Mouse (Mus musculus) spleen, postnatal 36 days (tissue): ENCODE data around the gene Glrx5.

ENCODE experiments used
- DNase-seq, 2 experiments: peaks; one replicate each; pipeline ENCODE4 v3.0.0; 2022; ENCODE audit warnings: low spot score in 2 of 2, mixed read lengths in 1 of 2

The Glrx5 gene

DNA sequence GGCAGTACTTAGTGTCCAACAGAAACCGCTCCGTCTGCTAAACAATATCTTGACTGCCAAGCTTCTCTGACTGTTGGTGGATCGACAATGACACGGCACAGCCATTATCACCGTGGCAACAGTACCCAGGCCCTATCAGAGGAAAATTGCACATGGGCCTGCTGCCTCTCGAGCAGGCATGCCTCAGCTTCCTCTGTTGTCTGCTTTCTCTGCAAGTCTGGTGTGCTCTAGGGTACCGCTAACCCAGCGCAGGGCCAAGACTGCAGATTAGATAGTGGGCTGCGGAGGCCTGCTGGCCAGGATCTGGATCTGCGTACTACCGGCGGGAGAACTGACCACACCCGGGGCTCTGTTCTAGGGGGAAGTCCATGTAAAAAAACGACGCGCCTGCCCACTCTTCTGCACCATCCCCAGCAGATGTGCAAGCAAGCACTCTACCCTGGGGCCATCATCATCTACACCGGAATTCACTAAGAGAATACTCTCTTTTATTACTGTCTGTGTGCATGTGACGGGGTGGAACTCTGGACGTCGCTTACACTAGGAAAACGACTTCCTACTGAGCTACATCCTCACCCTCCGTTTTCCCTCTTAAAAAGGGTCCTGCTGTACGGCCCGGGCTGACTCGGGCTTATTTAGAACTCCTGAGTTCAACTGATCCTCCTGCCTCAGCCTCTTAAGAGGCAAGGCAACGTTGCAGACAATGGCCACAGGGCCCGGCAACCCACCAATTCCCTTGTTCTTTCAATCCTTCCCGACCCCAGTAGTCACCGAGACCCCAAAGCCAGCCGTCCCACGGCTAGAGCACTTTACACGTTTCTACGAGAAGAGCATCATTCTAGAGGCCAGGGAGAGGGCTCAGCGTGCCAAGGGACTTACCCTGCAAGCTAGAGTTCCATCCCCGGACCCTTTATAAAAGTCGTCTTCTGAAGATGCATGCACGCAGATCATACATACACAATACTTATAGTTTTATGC is 1.1 kb upstream of the Glrx5 start:
- peak in 1 of 2 experiments; percentile 22 for DNase-seq

DNA sequence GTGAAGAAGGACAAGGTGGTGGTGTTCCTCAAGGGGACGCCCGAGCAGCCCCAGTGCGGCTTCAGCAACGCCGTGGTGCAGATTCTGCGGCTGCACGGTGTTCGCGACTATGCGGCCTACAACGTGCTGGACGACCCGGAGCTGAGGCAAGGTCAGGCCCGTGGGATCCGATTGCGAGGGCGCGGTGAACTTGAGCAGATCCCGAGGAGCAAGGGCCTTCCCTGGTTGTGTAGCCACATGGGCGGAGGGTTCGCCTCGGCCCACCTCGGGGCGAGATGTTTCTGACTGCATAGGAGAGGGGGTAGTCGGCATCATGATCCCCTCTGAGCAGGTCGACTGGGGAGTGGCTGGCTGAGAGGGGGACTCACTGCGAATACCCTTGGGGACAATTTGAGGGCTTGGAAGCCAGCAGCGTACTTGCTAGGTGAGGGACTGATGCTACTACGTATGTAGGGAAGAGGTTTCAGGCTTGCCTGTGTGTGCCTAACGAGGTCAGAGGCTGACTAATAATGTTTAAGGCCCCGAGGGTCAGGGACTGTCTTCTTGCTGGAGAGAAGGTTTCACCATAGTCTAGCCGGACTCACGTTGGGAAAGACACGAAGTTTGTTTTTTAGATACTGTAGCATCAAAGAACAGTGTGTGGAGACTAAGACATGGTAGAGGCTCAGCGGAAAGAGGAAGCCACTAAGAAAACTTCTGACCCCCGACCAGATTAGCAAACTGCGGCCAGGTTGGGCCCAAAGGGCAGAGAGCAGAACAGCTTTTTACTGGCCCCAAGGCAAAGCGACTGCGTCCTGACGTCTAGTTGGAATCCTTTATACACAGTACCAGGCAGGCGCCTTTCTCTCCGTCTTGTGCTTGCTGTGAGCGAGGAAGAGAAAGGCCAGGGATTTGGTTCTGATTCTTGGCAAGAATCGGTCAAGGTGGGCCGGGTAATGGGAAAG is 616 bp downstream of the Glrx5 start:
- no peak for DNase-seq

DNA sequence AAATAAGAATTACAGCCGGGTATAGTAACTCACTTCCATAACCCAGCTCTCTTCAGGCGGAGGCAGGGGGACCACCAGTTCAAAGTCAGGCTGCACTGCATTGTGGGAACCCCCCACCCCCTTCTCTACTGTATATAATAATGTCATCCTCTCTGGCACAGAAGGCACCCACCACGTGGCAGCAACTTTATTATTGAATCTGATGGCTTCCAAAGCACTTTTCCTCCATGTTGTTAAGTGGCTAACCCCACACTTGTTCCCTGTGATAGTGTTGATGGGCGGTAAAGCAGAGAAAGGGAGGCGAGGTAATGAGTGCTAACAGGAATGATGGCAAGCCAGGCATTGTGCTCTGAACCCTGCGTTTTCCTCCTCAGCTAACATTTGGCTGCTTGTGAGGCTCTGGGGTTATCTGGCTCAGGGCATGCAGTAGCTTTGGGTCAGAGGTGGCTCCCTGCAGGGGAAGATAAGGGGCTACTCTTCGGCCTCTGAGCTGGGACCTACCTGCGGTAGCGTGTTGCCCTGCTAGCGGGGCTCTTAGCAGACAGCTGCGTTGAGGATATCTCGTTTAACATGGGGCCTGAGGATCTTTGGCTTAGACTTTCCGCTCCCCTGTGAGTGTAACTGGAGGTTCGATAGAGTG is 1.8 kb downstream of the Glrx5 start:
- peak; percentile 62 to 77 for DNase-seq

DNA sequence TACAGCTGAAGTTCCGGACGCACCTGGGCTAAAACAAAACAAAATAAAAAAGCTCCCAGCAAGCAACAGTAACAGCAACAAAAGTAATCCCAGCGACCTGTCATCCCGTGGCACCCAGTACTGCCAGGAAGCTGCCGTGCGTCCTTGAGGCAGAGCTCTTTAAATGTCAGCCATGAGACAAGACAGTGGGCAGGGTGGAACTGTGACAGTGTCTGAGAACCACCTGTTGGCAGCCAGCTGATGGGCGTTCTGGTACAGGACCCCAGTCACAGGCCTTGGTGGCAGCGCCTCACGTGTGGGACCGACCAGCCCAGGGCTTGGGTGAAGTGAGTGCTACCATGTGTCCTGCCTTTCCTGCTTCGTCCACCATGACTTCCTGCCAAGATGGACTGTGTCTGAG is 5.7 kb downstream of the Glrx5 start:
- no peak for DNase-seq

DNA sequence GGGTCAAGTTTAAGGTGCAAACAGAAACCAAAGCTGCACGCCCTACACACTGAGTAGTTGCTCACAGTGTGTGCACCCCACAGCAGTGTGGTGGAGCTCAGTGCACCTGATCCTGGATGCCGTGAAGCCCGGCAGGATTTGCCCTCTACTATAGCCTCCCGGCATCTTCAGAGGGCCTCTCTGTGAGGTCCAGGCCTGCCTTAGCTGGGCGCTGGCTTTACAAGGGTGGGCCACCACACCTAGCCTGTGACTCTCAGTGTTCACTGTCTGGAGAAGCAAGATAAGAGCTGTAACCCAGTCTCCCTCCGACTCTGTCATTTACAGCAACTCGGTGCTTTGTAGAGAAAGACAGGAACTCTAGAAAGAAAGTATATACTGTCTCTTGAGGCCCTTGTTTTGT is 6.4 kb downstream of the Glrx5 start:
- peak in 1 of 2 experiments; percentile 68 for DNase-seq

DNA sequence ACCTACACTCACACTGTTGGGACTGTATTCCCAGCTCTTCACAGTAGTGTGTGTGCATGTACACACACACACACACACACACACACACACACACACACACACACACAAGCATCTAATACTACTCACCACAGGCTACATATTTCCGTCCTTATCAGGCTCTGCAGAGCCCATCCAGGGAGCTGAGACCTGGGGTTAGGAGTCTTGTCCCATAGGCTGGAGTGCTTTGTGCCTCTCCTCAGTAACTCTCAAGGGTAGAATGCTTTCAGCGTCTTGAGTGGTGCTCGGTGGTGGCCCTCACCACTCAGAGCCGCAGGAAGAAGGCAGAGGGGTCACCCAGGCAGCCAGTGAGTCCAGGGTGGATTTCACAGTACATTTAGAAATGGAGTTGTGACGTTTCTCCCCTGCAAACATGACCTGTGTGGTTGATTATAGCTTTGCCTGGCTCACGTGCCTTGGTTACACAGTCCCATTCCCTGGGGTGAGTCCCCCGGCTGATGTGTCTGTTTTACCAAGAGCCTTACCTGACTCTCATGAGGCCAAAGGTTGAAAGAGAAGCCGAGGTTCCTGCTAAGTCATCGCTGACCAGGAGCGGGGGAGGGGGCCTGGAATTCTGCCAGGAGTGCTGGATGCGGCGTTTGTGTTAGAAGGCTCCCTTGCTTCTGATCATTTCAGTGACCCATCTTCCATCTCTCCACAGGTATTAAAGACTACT is 7.2 kb downstream of the Glrx5 start:
- no peak for DNase-seq

DNA sequence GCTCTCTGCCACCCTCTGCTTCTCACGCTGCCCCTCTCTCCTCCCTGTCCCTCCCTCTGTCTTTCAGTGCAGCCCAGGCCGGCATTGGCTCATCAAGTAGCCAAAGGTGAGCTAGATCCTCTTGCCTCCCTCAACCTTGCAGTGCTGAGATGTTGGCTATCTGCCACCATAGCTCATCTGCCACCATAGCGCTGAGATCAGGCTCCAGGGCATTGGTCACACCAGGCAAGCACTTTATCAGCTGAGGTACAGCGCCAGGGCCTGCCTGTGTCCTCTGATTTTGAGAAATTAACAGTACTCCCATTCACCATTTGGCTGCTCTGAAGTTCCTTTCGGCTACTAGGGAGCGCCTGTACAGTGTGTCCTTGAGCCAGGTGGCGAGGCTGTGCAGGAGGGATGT is 8.5 kb downstream of the Glrx5 start:
- DNase-seq, result peak in 1 of 2 experiments; percentile 68

DNA sequence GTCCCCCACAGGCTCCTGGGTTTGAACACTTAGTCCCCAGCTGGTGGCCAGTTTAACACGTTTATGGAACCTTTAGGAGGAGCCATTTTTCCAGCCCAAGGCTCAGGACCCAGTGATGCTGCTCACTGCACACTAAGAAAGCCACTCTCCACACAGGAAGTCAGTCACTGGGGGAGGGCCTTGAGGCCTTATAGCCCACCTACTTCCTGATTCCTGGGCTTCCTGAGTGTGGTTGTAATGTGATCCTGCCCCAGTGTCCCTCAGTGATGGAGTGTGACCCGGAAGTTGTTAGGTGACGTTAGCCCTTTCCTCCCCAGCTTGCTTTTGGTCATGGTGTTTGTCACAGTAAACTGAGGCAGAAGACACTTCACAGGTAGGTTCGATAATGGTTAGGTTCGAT is 10.6 kb downstream of the Glrx5 start:
- no peak for DNase-seq

DNA sequence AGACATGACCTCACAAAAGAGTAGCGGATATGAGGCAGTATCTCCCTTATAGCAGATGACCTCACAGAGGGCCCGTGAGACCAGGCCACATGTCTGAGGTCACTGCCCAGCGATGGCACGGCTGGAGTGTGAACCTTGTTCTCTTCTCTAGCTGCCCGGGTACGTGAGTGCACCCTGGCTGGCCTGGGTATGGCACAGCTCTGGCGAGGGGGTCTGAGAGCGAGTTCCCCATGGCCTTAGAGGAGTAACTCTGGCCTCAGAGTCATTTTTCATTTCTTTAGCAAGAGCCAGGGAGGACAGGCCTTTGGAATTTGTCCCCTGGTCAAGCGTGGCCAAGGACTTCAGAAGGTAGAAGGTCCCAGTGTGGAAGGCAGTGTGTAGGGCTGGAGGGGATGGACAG is 12.3 kb downstream of the Glrx5 start:
- DNase-seq, result no peak

DNA sequence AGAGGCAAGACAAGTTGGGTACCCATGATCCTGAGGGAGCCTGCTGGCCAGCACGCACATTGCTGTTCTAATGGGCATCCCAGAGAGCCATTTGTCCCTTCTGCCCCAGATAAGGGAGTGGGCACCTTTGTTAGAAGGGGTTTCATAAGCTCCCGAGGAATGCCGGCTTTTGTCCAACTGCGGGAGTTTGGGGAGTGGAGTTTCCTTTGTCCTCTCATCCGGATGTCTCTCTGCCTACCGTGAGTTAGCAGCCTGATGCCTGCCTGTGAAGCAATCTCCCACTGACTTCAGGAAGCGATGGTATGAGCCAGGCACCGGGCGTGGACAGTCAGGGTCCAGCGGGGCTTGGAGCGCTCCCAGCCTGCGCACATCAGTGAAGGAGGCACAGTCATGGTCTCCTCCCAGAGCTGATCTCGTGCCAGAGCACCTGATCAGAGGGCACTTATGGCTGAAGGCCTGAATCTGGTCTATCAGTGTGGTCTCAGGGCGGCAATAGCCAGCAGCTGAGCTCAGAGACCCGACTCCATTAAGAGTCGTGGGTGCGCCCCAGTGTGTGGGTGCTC is 15.9 kb downstream of the Glrx5 start:
- DNase-seq, result no peak

DNA sequence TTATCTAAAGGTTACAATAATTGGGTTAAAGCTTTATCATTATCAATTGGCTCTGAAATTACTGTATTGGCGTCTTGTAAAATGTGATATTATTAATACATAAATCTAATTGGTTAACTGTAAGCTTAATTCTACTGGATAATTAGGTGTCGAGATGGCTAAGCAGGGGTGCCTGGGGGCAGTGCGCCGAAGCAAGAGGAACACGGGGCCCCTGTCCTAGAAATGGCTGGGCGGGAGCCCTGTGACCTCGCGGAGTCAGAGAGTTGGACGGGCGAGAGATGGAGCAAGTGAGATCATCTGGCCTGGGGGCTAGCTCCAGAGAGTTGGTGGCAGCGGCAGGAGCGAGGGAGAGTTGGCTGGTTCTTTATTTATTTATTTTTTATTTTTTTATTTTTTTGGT is 17.3 kb downstream of the Glrx5 start:
- DNase-seq, result no peak

DNA sequence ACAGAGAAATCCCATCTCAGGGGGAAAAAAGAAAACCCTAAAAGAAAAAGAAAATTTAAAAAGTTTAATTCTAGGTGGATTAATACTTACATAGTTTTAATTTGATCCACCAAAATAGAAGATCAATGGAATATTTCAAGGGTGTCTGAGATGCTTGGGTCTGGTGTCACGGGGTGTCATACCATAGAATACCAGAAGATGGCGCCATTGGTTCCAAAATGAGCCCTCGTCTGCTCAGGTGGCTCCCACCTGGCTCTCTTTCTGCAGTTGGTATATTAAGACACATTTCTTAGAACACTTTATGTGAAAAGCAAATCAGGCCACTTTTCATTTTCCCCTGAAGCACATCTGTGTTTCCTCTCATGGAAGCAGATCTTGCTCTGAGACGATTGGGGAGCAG is 18.4 kb downstream of the Glrx5 start:
- no peak for DNase-seq

DNA sequence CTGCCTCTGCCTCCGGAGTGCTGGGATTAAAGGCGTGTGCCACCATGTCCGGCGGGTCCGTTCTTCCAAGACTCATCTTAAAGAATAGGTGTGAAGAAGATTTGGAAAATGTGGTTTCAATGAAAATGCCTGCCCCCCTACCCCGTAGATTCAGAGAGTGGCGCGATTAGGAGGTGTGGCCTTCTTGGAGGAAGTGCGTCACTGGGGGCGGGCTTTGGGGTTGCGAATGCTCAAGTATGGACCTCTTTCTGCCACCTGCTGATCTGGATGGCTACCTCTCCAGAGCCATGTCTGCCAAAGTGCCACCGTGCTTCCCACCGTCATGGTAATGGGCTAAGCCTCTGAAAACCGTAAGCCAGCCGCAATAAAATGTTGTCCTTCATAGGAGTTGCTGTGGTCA is 21.6 kb downstream of the Glrx5 start:
- no peak for DNase-seq

DNA sequence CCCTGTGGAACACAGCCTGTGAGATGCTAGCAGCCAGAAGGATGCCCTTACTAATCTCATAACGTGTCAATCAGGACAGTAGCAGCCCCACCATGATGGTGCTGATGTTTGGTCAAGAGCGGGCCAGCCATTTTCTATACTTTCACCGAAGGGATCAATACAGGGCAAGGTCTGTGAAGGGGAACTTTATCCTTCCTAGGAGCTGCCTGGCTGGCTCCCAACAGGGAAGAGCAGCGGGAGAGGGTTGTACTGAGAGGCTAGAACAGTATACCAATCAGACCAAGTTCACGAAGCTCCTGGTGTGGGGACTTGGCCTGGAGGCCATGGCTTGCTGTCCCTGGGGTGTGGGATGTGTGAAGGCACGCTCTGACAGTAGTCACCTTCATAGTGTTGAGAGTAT is 22.8 kb downstream of the Glrx5 start:
- no peak for DNase-seq

DNA sequence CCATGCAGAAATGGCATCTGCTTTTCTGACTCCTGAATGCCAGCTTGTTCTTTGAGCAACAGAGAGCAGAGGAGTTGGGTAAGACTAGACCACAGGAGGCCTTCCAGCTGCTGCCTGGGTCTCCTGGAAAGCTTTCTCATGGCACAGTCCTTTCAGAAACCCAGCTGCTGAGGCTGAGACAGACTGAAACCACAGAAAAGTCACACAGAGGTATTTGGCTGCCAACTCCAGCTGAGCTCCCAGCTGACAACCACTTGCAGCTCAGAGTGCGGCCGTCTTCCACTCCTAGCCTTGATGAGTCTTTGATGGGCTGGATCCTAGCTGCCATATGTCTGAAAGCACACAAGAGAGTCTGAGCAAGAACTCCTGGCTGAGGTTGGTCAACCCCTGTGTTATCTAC is 27.5 kb downstream of the Glrx5 start:
- no peak for DNase-seq

DNA sequence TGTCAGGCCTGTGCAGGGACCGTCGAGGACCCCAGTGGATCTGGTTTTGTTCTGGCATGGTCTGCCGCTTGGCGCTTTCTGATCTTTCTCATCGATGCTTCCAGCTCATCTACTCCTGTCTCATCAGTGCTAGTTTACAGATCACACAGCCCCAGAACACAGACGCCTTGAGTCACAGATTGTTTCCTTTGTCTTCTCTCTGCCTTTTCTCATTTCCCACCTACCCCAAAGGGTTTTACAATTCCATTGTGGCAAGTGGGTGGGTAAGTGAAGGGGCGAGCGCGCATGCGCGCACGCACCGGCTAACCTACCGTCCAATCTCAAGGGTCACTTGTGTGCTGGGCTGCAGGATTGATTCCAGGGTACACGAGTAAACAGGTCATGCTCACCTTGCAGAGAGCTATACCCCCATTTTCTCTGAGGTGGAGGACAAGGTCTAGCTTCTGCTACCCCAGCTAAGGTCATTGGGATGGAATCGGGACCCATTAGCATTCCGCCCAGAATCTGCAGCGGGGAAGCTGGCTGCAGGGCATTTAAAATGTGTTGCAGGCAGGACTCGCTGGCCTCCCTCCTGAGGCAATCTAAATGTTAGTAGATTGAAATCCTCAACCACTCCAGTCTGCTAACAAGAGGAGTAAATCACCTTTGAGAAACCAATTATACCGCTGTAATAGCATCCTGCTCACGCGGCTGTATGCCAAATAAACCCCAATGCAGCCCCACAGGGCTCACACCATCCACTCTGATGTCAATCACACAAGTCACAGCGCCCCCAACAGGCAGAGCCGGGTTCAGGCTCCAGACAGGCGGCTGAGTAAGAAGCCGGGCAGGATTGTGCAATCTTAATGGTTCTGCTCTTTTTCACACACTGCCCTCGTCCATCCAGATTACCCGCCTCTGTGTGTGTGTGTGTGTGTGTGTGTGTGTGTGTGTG is 31.0 kb downstream of the Glrx5 start:
- no peak for DNase-seq

DNA sequence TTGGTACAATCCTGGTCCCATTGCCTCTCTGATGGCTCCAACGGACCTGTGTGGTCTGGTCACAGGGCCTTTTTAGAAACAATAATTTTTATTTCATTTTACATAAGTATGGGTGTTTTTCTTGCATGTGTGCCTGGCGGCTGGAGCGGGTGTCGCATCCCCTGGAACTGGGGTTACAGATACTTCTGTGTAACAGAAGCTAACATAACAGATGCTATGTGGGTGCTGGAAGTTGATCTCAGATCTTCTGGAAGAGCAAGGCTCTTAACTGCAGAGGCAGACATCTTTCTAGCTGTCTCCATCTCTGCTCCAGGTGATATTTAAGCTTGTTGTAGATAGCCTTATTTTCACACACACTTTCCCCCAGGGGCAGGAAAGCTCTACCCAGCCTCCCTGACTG is 31.7 kb downstream of the Glrx5 start:
- no peak for DNase-seq

DNA sequence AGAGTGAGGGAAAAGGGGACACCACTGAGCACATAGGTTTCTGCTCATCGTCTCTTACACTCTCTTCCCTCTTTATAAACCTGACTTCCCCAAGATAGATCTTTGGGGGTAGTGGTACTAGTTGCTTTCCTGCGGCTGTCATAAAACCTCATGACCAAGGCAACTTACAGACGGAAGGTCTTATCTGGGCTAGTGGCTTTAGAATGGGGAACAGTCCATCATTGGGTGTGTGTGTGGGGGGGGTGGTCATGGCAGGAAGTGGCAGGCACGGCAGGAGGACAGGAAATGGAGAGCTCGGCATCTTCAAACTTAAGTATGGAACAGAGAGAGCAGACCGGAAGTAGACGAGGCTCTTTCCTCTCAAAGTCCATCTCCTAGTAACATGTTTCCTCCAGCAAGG is 32.6 kb downstream of the Glrx5 start:
- DNase-seq, result no peak

DNA sequence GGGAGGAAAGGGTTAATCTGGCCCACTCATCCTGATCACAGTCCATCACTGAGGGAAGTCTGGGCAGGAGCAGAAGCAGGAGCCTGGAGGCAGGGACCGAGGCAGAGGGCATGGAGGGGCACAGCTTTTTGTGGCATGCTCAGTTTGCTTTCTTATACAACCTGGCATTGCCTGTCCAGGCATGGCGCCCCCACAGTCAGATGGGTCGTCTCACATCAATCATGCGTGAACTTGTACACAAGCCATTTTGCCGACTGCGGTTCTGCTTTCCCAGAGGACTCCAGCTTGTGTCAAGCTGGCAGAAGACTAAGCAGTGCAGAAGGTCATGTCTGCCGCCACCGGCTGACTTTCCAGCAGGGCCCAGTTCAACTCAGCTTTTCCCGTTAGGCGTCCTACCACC is 34.0 kb downstream of the Glrx5 start:
- no peak for DNase-seq

DNA sequence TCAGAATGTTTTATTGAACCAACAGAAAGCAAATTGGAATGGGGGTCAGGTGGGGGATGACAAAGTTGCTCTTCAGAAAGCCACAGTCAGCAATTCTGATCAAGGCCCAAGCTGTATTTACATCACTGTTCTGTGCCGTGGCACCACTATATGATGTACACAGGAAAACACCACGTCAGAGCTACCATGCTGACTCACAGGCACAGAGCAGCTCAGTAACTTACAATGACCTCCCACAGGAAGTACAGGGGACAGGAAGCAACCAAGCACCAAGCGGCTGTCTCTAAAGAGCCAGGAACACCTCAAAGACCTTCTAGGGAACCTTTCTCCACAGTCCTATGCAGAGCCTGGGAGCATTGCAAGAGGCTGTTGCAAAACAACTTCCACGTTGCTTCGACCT is 36.4 kb downstream of the Glrx5 start:
- DNase-seq, result no peak
